Mouse (Mus musculus): ENCODE results near the gene Insig2.
A peak's percentile ranks its signal among the peaks of the same experiment; 100 is the strongest.

Gene Insig2

DNA sequence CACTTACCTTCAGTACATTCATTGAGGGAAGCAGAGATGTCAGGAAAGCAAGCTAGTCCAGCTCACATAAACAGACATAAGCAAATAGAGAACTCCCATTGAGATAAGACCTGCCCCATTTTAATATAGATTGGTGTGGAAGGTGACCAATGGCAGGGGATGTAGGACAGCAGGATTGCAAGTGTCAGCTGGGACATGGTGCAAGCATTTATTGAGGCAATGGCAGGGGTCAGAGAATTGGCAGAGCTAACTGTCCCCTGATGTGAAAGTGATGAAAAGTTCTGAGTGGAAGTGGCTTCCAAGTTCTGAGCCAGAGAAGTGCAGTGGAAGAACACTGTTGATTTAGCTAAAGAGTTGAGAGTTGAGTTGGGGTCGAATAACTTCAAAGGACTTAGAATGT is at the start of gene Insig2:
Gene Insig2 (minus strand): TSS at position 105 of the 400 bp plus-strand sequence.
- no peak for DNase-seq

DNA sequence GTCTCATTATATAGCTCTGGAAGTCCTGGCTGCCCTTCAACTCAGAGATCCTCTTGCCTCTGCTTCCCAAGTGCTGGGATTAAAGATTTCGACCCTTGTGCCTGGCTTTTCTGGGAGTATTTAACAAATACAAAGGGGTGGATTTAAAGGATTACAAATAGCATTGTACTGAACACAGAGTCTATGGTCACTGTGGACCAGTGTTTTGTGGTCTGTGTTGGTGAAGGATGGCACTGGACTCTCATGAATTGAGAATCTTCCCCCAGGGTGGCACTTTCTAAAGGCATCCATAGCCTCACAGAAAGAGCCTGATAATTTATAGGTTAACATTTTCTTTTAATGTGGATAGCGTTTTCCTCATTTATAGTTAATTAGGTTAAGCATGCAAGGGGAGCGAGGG is 49.2 kb upstream of the Insig2 start:
- DNase-seq, result no peak

DNA sequence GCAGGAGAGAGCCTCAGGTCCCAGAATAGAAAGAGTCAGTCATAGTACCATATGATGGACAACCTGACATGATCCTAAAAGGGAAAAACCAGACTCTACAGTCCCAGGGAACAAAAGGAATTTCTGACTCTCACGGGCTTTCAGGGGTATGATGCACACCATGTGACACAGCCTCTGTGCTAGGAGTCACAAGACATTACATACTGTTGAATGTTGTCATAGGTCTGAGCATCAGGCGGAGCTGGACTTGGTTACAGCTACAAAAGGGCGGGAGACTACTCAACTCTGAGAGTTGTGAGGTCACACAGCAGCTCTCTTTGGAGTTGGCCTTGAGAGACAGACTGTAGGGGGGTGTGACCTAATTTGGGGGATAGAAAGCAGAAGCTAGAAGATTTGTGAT is 47.6 kb upstream of the Insig2 start:
- DNase-seq, result no peak

DNA sequence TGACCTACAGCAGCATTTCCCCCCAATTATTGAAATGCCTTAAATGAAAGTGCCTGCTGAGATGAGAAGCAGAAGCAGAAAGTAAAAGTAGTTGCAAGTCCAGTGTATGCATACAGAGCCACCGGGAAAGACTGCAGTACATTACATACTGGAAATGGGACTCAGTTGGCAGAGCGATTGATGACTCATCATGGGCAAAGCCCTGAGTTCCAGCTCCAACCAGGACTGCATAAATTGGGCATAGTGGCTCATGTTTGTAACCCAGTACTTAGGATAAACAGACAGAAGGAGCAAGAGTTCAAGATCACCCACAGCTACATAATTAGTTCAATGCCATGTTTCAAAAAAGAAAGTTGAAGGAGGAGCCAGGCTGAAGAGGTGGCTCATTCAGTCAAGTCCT is 45.5 kb upstream of the Insig2 start:
- DNase-seq, result no peak

DNA sequence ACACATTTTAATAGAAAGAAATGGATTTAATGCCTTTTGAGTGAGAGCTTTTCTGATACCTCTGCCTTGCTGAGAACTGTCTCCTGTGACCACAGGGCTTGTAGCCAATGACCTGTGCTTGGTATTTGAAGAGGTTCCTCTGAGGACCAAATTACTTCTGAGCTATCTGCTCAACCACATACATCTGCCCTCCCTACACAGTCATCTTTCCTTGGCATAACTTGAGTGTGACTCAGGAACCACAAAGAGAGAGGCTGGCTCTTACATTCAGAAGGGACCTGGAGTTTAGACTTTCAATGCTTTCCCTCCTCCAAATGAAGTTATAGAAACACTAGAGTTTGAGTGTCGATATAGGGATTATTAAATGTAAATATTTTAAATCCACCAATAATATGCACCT is 45.0 kb upstream of the Insig2 start:
- no peak for DNase-seq

DNA sequence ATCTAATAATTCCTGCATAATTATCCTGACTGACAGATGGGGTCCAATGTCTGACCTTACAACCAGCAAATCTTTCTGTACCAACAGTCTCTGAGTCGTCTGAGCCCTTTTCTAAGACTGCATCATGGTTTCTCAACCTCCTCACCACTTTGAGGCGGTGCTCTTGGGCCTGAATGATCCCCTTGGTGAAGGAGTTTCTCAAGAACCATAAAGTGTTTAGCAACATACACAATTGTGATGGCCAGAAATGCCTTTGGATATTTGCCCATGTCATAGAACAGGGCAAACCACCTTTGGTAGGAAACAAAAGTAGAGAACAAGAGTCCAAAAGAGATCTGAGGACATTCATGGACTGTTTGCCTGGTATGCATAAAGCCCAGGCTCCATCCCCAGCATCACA is 41.2 kb upstream of the Insig2 start:
- no peak for DNase-seq

DNA sequence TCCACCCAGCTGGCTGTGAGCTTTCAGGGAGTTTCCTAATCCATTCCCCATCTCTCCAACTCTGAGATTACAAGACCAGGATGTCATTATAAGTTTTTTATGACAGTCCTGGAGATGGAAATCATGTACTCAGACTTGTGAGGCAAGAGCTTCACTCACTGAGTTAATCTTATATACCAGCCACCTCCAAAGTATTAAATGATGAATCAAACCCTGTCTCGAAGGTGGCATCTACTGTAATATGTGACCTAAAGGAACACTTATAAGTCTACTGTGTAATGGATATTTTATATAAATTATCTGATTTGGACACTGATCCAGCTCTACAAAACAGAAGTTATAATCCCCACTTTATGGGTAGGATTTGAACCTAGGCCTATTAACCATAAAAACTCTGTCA is 40.3 kb upstream of the Insig2 start:
- DNase-seq, result no peak

DNA sequence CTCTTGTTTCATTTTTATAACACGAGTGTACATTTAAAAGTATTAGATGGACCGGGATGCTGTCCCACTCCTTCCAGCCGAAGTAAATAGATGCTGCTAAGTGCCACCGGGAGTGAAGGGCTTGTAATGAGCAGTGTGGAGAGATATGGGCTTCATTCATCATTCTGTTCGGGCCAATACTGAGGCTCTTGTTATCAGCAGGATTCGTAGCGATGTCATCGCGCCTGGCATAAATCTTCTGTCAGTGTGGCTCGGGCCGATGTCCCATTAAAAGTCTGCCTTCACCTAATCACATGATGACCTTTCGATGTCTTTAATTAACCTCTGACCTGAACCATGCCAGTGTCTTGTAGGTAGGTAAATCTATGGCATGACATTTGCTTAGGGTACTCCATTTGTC is 39.1 kb upstream of the Insig2 start:
- no peak for DNase-seq

DNA sequence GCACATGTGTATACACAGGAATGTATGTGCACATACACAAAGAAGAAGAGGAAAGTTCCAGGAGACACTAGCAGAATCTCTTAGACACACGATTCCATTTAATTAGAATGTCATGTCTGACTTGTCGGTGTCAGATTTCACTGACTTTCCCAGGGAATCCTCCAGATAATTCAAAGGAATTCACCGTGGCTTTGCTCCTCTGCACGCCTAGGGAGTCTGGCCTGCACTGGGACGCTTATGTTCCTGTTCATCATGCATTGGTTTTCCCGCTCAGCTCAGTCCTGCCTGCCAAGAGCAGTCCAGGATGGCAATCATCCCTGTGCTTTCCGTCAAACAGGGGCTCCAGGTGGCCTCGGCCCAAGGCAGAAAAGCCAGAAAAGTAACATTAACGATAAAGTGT is 34.9 kb upstream of the Insig2 start:
- no peak for DNase-seq

DNA sequence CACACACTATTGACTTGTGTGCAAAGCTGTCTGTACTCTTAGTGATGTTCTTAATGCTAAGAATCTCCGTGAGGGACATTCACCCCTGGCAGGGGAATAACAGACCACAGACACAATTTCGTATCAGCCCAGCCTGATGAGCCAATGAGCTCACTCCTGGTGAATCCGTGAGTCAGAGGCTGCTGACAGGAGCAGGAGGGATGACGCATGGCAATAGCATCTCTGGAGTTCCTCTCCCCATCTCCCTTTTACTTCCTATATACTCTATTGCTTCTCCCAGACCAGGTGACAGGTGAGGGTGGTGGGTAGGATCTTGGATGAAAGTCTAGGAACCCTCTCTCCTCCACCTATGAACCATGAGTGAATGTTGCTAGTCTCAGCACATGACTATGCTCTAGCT is 28.2 kb upstream of the Insig2 start:
- DNase-seq, result no peak

DNA sequence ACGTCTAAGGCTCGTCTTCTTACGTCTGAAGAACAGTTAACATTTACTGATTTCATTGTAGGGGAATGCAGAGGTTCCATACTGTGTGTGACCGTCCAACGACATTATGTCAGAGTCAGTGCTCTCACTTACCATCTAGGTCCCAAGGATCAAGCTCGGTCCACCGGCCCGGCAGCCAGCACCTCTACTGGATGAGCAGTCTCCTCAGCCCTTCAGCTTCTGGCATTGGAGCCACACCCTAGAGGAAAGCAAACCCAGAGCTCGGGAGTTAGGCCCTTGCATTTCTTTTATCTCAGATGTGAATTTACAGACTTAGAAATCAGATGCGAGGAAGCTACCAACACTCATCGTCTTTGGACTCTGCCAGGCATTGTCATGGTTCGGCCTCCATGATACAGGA is 27.3 kb upstream of the Insig2 start:
- no peak for DNase-seq

DNA sequence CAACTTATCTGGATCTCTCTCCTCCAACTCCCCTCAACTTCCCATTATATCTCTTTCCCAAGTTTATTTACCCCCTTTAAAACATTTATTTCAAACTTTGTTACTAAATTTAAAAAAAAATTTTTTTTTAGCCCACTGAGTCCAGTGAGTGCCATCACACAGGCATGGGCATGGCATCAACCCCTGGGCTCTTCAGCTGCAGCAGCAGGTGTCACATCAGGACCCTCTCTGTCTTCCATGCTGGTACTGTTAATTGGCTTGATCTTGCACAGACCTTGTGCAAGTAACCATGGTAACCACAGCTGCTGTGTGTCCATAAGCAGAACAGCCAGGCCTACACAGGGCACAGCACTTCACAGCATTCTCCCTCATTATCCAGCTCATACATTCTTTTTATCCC is 21.4 kb upstream of the Insig2 start:
- DNase-seq, result no peak

DNA sequence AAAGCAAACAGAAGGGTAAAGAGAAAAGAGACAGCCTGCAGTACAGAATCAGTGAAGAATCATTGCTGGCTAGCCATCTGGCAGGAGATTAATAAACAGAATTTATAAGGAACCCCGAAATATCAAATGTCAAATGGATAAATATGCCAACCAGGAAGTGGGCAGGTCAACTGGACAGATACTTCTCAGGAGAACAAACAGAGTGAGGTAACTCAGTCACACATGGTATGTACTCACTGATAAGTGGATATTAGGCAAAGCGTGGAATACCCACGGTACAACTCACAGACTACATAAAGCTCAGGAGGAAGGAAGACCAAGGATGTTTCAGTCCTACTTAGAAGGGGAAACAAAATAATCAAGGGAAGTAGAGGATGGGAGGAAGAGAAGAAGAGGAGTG is 18.6 kb upstream of the Insig2 start:
- no peak for DNase-seq

DNA sequence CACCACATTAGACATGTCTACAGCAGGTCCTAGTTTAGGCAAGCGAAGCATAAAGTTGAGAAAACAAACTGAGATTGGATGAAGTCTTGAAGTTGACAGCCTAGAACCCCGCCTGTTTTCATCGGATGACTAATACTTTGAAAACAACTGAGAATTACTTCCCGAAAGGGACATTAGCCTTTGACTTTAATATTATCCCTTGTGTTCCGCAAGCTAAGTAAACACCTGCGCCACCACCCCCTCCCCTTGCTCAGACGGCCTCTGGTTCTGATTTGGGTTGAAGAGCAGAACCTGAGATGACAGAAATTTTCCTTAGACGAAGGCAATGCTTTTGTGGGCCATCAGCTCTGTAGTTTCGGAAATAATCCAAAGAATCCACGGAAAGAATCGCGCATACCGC is 18.2 kb upstream of the Insig2 start:
- DNase-seq, result no peak

DNA sequence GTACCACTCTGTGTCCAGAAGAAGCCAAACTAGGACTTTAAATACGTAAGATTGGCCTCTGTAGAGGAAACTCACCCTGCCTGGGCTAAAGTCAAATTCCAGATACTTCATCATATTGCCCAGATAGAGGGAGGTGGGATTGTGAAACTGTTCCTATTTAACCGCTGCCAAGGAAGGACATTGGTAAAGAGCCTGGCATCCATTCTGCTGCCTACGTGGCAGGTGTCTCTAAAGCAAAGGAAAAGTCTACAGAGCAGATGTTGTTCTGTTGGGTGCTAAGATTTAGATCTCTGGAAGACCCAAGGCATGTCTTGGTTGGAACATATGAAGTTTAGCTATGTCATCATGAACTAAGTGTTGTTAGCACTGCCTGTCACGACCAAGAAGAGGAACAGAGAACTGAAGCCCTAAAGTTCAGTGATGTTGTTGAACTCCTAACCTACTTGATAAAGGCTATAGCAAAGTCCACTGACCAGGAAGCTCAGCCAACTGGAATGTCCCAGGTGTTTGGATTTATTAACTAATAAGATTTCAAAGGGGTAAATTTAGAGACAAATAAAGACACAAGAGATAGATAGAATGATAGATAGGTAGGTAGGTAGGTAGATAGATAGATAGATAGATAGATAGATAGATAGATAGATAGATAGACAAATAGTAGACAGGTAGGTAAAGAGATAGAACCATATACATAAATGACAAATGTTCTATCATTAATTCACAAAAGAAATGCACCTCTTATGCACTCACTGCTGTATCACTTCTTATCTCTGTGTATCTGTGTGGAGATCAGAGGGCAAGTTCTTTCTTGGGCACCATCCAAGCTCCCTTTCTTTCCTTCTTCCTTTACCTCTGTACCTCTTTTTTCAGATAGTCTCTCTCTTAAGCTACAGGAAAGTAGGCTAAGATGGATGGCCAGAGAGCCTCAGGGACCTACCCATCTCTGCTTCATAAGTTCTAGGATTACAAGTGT is 16.8 kb upstream of the Insig2 start:
- DNase-seq, result no peak

DNA sequence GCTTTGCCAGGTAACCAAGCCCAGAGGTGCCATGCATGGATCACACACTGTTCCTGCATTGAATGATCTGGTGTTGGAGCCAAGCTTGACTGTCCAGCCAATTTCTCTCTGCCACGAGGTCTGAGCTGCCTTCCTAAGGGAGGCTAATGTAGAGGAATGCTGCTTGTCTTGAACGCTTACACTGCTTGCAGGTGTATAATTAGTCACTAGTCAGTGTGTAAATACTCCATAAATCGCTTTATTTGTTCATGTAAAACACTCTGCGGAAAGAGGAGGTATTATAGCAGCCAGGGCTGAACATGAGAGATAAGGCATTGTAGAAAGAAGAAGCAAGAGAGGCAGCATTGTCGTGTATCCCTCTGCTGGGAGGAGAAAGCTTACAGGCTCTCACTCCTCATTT is 11.6 kb upstream of the Insig2 start:
- no peak for DNase-seq

DNA sequence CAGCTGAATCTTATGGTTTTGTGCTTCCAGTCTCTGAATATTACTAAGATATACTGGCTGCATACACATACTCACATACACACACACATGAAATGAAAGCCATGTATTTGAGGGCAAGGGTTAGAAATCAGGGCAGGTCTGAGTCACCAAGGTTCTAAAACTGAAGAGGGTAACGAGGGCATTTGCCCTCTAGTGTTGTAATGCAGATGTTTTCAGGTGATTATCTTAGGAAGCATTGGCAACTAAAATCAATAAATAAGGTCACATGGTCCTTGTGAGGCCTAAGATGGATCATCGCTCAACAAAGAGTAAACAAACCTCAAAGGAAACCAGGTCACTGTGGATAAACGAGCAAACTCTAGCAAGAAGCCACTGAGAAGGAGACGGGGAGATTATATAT is 3.4 kb upstream of the Insig2 start:
- DNase-seq, result no peak

DNA sequence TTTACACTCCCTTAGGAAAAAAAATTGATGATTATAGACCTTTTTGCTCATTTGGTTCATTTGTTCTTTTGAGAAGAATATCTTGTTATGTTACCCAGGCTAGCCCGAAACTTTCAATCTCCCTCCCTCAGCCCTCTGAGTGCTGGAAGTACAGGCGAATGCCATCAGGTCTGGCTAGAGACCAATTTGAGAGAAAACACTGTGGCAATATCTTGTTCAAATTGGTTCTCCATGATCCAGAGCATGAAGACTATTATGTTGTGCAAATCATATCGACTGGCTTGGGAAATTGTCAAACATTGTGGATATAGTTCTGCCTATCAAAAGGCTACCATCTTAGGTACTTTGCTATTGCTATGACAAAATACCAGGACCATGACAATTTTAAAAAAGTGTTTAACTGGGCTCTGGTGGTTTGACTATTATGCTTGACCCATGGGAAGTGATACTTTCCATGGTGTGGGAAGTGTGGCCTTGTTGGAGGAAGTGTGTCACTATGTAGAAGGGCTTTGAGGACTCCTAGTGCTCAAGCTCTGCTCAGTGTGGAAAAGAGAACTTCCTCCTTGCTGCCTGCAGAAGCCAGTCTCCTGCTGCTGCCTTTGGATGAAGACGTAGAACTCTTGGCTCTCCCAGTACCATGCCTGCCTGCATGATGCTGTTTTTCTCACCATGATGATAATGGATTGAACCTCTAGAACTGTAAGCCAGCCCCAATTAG is 1.8 kb upstream of the Insig2 start:
- DNase-seq, result no peak

DNA sequence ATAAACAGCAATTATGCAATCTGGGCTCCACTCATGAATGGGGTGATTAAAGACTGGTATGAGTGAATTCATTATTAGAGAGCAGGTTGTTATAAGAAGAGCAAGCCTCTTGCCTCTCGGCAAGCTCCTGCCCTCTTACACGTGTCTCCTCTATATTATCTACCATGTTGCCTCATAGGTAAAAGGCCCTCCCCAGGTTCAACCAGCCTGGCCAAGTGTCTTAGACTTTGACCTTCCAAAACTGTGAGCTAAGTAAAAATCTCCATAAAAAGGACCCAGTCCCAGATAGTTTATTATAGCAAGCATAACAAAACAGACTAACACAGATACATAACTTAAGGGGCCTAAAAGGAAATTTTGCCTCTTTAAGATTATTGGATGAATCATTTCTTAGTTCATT is 1.8 kb downstream of the Insig2 start:
- no peak for DNase-seq

DNA sequence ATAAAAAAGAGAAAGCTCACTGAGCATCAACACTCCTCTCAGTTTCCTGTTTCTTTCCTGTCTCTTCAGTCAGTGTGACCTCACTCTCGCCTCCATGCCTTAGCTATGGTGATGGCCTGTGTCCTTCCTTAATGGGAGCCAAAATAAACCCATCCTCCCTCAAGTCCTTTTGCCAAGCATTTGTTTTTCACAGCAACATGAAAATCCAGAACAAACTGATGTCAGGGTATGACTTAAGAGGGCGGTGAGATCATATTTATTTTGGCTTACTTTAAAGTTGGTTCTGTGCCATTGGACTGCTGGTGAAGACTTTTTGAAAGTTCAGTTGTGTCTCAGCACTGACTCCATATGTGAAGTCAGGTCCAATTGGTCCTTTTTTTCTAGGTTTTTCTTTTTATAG is 3.0 kb downstream of the Insig2 start:
- DNase-seq, result no peak

DNA sequence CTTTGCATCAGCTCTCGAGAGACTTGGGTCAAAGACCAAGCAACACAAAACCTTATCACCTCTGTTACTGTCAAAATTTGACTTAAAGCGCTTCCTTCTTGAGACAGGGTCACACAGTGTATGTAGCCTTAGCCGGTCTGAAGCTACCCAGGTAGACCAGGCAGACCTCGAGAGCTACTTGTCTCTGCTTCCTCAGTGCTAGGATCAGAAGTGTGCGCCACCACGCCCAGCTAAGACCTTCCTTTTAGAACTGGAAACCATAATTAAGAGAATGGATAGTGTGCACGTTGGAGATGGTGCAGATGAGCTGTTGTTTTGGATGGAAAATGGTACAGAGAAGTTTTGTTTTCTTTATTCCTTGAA is 4.2 kb downstream of the Insig2 start:
- no peak for DNase-seq

DNA sequence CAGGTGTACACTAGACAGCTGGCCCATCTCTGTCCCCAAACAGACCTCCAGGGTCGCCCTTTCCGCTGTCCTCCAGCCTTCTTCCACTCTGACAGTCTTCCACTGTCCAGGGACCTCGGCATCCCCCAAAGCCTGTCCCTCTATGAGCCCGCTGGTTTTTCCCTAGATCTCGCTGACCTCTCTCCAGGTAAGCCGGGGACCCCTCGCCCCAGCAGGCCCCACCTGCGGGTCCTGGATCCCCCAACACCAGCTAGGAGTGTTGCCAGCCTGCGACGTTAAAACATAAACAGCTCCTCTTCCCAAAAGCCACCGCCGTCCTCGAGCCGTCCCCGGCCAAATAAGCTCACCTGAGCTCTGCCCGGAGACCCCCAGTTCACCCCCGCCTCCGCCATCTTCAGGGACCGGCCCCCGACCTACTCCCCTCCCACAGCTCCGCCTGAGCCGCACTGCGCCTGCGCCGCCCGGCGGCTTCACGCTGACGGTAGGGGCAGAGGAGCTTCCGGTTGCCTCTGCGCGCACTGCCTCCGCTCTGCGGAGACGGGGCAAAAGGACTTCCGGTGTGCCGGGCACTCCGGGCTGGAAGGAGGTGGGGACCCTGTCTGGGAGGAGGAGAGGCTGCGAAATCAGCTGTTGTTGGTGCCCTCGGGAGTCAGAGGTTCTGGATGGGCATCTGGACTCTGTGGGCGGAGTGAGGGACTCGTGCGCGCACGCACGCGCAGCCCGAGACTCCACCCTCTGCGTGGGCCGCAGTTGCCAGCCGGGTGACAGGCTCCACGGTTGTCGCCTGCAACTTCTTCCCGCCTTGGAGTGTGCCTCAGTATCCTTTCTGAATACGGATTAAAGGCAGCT is 4.8 kb downstream of the Insig2 start:
- peak; percentile 90 for DNase-seq

DNA sequence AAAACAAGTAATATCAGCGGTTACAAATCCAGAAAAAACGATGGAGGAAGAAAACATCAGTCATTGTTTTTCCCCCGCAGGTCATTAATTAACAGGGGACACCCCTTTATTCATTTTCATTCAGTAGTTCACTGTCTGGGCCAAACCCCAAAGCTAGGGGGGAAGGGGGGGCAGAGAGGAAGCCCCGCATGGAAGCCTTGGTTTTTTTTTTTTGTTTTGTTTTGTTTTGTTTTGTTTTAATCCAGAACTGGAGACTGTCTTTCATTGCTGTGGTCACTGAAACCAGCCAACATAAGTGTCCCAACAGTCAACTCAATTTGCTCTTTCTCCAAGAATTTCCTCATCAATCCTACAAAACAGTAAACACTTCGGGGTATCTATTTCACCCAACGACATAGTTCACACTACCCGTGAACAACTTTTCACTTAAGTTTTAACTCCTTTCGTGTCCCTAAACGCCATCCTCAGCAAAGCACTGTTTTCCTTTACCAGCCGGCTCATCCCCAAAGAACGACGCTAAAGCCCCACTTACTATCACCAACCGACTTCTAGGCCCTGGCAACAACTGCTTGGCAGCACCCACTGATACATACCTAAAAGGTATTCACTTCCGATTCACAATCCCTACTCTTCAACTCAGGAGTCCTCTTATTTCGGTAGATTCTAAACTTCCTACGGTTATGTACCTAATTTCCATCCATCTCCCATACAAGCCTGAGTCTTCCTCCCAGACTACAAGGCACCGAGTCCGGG is 5.6 kb downstream of the Insig2 start:
- DNase-seq, result no peak

Measured in right cerebral cortex, postnatal 14 days (tissue).